Mouse (Mus musculus) neural tube, embryonic 12.5 days (tissue): Measurements from ENCODE around the gene Plekhg3. TPM values are rescaled to one million over a fixed set of nuclear protein-coding genes. Genes with fewer than 3 reads are reported as not detected.

Source experiments
- ATAC-seq: fragments of 200-750 bp; cut with Nextera tagmentation; 2 replicates; pipeline ENCODE4 v1.8.0; 2017; ENCODE audit warnings: low read depth, mild to moderate bottlenecking, moderate TSS enrichment, moderate library complexity; ENCODE audit not compliant: low FRiP score
- H3K27ac ChIP-seq: fragments of 300-500 bp; sonication (generic); 2 replicates; pipeline ENCODE4 v1.5.1; 2016
- H3K27me3 ChIP-seq: fragments of 300-500 bp; sonication (generic); replicated peaks from 2 replicates; pipeline ENCODE4 v1.6.1; 2016; ENCODE audit warnings: mild to moderate bottlenecking
- H3K36me3 ChIP-seq: fragments of 300-500 bp; sonication (generic); 2 replicates; pipeline ENCODE4 v1.6.1; 2016; ENCODE audit warnings: mild to moderate bottlenecking
- H3K4me1 ChIP-seq: fragments of 300-500 bp; sonication (generic); 2 replicates; pipeline ENCODE4 v1.6.1; 2016
- H3K4me2 ChIP-seq: fragments of 300-500 bp; sonication (generic); replicated peaks from 2 replicates; pipeline ENCODE4 v1.6.1; 2016; ENCODE audit warnings: mild to moderate bottlenecking
- H3K4me3 ChIP-seq: fragments of 300-500 bp; sonication (generic); 2 replicates; pipeline ENCODE4 v1.5.1; 2016
- H3K9ac ChIP-seq: fragments of 300-500 bp; sonication (generic); 2 replicates; pipeline ENCODE4 v1.6.1; 2016; ENCODE audit warnings: mild to moderate bottlenecking
- H3K9me3 ChIP-seq: fragments of 300-500 bp; sonication (generic); 2 replicates; pipeline ENCODE4 v1.6.1; 2016; ENCODE audit warnings: mild to moderate bottlenecking
- WGBS: fragments of 180-500 bp; shearing (Covaris S2); methylation state at CpG from one replicate; pipeline ENCODE4 v1.1.7; 2016; 5-methylcytosine and 5-hydroxymethylcytosine counted together
- polyA plus RNA-seq: library from polyadenylated mRNA; unstranded; fragments of >200 nt; fragmentation: Nextera tagmentation; extraction: Ambion mirVana; gene quantifications from 2 replicates; pipeline ENCODE4 v1.2.1, GENCODE M21; 2016

The Plekhg3 gene
- polyA plus RNA-seq, 1 experiment from 2014 or later, result 2.0 TPM

DNA sequence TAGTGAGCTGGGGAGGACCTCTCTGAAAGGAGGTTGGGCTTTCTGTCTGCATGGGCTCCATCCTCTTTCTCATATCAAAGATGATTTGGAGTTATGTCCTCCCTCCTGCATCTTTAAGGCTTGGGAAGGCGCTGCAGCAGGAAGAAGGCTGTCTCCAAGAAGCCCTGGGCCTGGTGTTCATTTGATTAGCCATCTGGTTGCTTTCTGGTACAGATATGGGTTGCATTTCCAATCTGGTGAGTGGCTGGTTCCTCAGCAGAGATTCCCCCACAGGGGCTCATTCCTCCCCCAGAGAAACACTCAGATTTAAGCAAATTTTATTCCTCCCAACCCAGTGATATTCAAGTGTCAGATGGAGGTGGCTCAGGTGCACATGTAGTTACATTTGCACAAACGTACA is 65.1 kb downstream of the Plekhg3 start:
- peaks cover 9% of the 10 kb centered on the region; the same call in 1 of the 2 replicates for H3K4me1 ChIP-seq
- ATAC-seq, result no peak
- WGBS, result 88% methylated on average over 2 of the region's 2 CpGs
- no peaks in the 10 kb centered on the region for H3K9me3 ChIP-seq
- no peaks in the 10 kb centered on the region for H3K27me3 ChIP-seq
- H3K36me3 ChIP-seq, result no peaks in the 10 kb centered on the region
- H3K4me2 ChIP-seq, result no peak overlapping the region
- no peak overlapping the region for H3K27ac ChIP-seq
- H3K9ac ChIP-seq, result no peak overlapping the region
- H3K4me3 ChIP-seq, result no peak overlapping the region

DNA sequence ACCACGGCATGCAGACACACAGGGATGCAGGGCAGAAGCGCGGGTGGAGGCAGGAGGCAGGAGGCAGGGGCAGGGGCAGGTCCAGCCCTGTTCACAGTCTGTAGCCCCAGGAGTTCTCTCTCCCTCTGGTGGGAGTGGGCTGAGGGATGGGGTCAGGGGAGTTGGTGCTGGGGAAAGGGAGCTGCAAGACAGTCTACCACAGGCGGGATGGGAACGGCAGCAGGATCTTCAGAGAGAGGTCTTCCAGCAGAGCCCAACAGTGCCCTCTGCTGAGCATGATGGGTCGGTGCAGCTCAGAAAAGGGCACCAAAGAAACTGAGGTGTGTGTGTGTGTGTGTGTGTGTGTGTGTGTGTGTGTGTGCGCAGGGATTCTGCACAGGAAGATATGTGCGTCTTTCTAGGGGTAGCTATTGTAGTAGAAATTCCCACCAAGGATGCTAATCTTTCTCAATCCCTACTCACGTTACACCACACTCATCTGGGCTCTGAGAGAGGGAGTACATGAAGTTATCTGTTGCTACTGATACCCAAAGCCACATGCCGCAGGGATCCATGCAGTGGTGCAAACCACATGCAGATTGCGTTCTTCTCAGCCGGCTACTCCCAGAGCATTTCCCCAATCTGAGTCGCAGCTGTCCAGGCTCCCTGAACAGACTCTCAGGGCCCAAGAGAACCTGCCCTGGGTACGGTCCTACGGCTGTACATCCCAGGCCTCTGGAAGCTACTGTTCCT is 65.8 kb downstream of the Plekhg3 start:
- ATAC-seq, result no peak; the same call in 1 of the 2 replicates
- Histone ChIP-seq H3K4me3 (no peak overlapping the region), H3K9ac (no peak overlapping the region), H3K4me2 (no peak overlapping the region), H3K27me3 (no peaks in the 10 kb centered on the region), H3K9me3 (no peaks in the 10 kb centered on the region), H3K27ac (no peak overlapping the region), H3K4me1 (peaks cover 9% of the 10 kb centered on the region; the same call in 1 of the 2 replicates), H3K36me3 (no peaks in the 10 kb centered on the region)
- 54% methylated on average over 15 of the region's 15 CpGs for WGBS

DNA sequence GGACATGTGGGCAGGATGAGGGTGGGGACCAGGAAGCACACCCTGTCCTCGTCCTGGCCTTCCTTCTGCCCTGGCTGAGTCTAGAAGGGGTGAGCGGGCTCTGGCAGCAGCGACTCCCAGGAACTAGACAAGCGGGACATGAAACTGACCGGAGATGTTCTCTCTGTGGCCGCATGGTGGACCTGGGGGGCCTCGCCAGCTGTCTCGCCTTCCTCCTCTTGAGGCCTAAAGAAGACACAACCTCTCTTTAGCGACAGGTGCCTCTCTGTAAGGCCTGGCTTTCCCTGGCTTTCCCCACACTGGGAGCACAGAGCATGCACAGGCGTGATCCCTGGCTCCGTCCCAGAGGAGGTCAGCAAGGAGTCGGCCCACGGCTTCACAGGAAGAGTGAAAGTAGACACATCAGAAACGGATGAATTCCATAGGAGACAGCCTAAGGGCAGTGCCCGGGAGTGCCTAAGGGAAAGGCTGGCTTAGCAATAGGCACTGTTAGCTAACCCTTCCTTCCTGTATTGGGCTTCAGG is 66.9 kb downstream of the Plekhg3 start:
- Histone ChIP-seq H3K9ac (no peak overlapping the region), H3K36me3 (no peaks in the 10 kb centered on the region), H3K9me3 (no peaks in the 10 kb centered on the region), H3K27ac (no peak overlapping the region), H3K4me3 (no peak overlapping the region), H3K4me2 (no peak overlapping the region), H3K4me1 (peaks cover 9% of the 10 kb centered on the region; the same call in 1 of the 2 replicates), H3K27me3 (no peaks in the 10 kb centered on the region)
- 81% methylated on average over 15 of the region's 15 CpGs for WGBS
- no peak for ATAC-seq

DNA sequence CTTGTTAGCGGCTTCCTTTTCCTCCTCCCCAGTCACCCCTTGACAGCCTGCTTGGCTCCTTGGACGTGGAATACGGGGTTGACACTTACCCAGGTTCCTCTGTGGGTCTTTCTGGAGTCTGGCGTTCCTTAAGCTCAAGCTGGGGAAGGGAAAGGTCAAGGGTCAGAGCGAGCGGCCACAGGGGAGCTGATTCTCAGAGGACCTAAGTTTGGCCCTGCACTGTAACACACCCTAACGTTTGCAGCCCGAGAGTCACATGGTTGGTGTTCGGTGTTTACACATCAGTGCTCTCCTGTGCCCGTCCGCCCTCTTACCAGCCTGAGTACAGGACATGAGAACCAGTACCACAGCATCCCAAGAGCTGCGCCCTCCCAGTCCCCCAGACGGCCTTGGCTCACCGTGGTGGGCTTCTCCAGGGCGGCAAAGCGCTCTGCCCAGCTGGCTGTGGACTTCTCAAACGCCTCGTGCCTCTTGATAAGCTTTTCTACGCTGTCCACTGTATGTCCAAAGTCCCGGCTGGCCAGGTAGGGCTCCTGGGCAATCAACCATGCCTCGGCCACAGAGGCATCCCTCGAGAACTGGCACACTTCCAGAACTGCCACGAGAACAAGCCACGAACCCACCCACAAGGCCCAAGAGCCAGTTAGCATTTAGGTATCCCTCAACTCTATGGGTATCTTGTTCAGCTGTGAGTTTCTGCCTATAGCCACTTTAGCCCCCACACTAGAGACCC is 67.7 kb downstream of the Plekhg3 start:
- H3K4me3 ChIP-seq, result no peak overlapping the region
- no peak overlapping the region for H3K27ac ChIP-seq
- WGBS, result 83% methylated on average over 24 of the region's 24 CpGs
- peaks cover 9% of the 10 kb centered on the region; the same call in 1 of the 2 replicates for H3K4me1 ChIP-seq
- no peaks in the 10 kb centered on the region for H3K27me3 ChIP-seq
- no peaks in the 10 kb centered on the region for H3K9me3 ChIP-seq
- H3K36me3 ChIP-seq, result no peaks in the 10 kb centered on the region
- H3K4me2 ChIP-seq, result no peak overlapping the region
- ATAC-seq, result no peak
- no peak overlapping the region for H3K9ac ChIP-seq

DNA sequence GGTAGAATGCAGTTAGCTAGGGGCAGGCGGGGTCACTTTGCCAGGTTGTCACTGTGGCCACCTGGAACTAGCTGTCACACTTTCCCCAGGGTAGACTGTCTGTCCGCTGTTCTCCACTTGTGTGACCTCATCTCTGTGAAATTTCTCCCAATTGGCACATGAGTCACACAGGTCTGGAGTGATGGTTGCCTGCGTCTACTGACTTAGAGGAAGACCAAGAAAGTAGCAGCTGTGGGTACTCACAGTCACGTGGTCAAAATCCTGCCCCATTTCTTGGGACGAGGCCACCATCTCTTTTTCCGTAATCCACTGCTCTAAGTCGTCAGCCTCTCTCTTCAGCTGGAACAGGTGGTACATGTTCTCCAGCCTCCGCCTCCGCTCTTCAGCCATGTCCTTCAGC is 73.1 kb downstream of the Plekhg3 start:
- no peaks in the 10 kb centered on the region for H3K36me3 ChIP-seq
- no peaks in the 10 kb centered on the region for H3K27me3 ChIP-seq
- H3K27ac ChIP-seq, result no peak overlapping the region
- no peaks in the 10 kb centered on the region for H3K4me1 ChIP-seq
- ATAC-seq, result no peak
- H3K4me2 ChIP-seq, result no peak overlapping the region
- no peak overlapping the region for H3K4me3 ChIP-seq
- no peak overlapping the region for H3K9ac ChIP-seq
- WGBS, result 96% methylated on average over 9 of the region's 9 CpGs
- no peaks in the 10 kb centered on the region for H3K9me3 ChIP-seq

DNA sequence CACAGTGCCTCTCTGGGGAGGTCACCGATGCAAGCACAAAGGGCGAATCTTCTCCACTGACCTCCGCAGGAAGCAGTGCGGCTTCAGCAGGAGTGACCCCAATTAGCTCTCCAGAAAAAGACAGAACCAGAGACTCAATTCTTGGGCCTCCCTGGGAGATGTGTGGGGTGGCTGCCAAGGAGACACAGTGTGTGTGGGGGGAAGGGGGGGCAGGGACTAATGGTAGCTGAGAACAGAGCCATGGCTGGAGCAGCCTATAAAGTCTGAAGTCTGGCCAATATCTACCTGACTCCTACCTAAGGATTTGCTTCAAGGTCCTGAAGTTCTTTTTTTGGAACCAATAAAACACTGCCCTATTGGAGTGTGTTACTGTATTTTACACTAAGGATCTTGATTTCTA is 73.9 kb downstream of the Plekhg3 start:
- no peak overlapping the region for H3K27ac ChIP-seq
- no peak overlapping the region for H3K4me3 ChIP-seq
- no peak for ATAC-seq
- no peak overlapping the region for H3K4me2 ChIP-seq
- no peaks in the 10 kb centered on the region for H3K9me3 ChIP-seq
- WGBS, result 50% methylated on average over 4 of the region's 4 CpGs
- H3K36me3 ChIP-seq, result no peaks in the 10 kb centered on the region
- no peak overlapping the region for H3K9ac ChIP-seq
- H3K4me1 ChIP-seq, result no peaks in the 10 kb centered on the region
- no peaks in the 10 kb centered on the region for H3K27me3 ChIP-seq

DNA sequence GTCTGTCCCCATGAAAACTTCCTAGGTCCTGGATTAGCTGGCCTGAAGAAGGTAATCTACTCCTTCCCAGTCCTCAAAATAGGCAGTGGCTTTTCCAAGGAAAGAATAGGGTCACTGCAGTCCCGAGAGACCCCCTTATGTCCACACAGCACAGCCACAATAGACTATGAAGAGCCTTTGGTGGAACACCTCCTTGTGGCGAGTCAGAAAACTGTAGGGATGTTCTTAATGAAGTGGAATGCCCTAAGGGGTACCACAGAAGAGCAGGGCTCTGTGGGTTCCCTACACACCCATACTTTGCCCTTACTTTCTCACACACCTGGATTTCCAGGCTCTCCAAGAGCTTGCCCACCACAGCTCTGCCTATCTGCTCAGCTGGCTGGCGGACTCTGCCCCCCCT is 75.1 kb downstream of the Plekhg3 start:
- WGBS, result 79% methylated on average over 3 of the region's 3 CpGs
- Histone ChIP-seq H3K4me2 (no peak overlapping the region), H3K27me3 (no peaks in the 10 kb centered on the region), H3K9me3 (no peaks in the 10 kb centered on the region), H3K27ac (no peak overlapping the region), H3K4me1 (no peaks in the 10 kb centered on the region), H3K9ac (no peak overlapping the region), H3K36me3 (no peaks in the 10 kb centered on the region), H3K4me3 (no peak overlapping the region)
- ATAC-seq, result no peak

DNA sequence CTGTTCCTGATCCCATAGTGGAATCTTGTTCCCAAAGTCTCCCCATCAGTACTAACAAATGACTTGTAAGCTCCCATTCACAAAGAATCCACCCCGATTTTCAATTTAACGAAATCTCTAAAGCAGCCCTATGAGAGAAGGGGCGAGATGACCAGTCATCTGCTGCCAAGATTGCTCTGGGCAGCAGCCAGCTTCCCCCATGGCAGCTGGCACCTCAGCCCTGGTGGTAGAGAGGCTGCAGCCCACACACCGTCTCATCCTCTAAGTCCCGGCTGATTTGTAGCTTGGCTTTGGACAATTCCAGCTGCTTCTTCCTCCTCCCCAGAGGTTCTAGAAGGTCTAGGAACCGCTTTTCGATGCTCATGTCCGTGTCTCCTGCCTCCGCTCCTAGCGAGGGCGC is 77.5 kb downstream of the Plekhg3 start:
- Histone ChIP-seq H3K27ac (no peak overlapping the region), H3K4me1 (no peaks in the 10 kb centered on the region), H3K9ac (no peak overlapping the region), H3K4me3 (no peak overlapping the region), H3K27me3 (no peaks in the 10 kb centered on the region), H3K4me2 (no peak overlapping the region), H3K9me3 (no peaks in the 10 kb centered on the region), H3K36me3 (no peaks in the 10 kb centered on the region)
- ATAC-seq, result no peak
- 87% methylated on average over 11 of the region's 11 CpGs for WGBS

DNA sequence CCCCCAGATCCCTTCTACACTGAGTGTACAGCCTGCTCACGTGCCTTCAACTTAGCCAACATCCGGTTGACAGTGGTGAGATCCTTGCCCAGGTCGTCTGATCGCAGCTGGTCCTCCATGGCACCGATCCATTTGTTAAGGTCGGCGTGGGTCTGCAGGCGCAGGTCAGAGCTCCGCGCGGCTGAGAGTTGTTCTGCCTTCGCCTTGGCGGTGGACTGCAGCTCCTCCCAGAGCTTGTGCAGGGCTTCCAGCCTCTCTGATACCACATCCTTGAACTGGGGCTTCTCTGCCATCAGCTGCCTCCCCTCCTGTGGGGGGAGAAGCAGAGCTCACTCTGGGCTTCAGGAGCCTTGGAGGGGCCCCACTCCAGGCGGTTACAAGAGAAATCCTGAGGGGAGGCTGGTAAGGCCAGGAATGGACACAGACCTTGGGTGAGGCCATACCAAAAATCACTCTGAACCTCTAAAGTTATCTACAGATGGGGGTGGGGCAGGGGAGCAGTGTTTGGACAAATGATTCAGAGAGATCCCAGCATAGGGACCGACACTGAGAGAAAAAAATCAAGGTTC is 78.4 kb downstream of the Plekhg3 start:
- no peak overlapping the region for H3K27ac ChIP-seq
- no peak for ATAC-seq
- no peaks in the 10 kb centered on the region for H3K36me3 ChIP-seq
- 86% methylated on average over 15 of the region's 15 CpGs for WGBS
- no peaks in the 10 kb centered on the region for H3K9me3 ChIP-seq
- no peak overlapping the region for H3K4me2 ChIP-seq
- no peaks in the 10 kb centered on the region for H3K4me1 ChIP-seq
- H3K9ac ChIP-seq, result no peak overlapping the region
- no peak overlapping the region for H3K4me3 ChIP-seq
- H3K27me3 ChIP-seq, result no peaks in the 10 kb centered on the region

DNA sequence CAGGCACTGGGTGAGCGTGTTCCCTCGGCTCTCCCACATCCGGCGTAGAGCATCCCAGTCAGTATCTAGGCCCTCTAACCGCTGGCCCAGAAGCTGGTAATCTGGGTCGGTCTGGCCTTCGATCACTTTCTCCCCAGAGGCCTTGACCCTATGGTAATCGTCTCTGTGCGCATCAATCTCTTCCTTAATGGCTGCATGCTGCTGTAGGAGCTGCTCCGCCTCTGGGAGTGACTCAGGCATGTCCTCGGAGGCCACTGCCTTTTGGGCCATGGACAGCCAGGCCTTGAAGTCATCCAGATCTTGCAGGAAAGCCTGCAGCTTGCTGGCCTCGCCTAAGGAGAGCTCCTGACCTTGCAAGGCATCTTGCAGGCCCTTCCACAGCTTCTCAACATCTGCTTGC is 81.9 kb downstream of the Plekhg3 start:
- H3K4me2 ChIP-seq, result no peak overlapping the region
- ATAC-seq, result no peak
- no peak overlapping the region for H3K27ac ChIP-seq
- H3K36me3 ChIP-seq, result no peaks in the 10 kb centered on the region
- H3K9me3 ChIP-seq, result no peaks in the 10 kb centered on the region
- H3K9ac ChIP-seq, result no peak overlapping the region
- 77% methylated on average over 12 of the region's 12 CpGs for WGBS
- no peaks in the 10 kb centered on the region for H3K4me1 ChIP-seq
- no peak overlapping the region for H3K4me3 ChIP-seq
- no peaks in the 10 kb centered on the region for H3K27me3 ChIP-seq

DNA sequence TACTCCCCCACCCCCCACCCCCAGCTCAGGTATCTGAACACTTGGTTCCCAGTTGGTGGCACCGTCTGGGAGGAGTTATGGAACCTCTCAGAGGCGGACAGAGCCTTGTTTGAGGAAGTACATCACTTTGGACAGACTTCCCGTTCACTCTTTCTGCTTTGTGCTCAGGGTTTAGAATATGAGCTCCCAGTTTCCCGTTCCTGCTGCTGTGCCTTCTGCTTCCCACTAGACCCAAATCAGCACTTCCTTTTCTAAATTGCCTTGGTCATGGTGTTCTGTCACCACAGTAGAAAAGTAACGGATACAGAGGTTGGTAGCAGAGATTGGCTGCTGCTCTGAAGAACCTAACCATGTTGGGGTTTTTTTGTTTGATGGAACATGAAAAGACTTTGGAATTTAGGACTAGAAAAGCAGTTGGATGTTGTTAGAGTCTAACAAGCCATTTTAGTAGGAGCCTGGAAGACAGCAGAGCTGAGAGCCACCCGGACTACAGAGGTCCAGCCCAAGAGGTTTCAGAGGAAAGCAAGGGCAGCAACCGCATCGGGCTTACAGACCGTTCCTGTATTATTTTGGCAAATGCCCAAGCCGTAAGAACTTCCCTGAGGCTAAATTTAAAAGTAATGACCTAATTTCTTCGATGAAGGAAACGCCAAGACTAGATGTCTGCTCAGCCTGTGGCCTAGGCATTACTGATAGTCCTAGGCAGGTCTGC is 84.3 kb downstream of the Plekhg3 start:
- Histone ChIP-seq H3K9me3 (no peaks in the 10 kb centered on the region), H3K4me3 (no peak overlapping the region), H3K9ac (no peak overlapping the region), H3K4me2 (no peak overlapping the region), H3K27ac (no peak overlapping the region; the same call in 1 of the 2 replicates), H3K4me1 (no peaks in the 10 kb centered on the region), H3K27me3 (no peaks in the 10 kb centered on the region), H3K36me3 (no peaks in the 10 kb centered on the region)
- WGBS, result 70% methylated on average over 12 of the region's 12 CpGs
- no peak for ATAC-seq

DNA sequence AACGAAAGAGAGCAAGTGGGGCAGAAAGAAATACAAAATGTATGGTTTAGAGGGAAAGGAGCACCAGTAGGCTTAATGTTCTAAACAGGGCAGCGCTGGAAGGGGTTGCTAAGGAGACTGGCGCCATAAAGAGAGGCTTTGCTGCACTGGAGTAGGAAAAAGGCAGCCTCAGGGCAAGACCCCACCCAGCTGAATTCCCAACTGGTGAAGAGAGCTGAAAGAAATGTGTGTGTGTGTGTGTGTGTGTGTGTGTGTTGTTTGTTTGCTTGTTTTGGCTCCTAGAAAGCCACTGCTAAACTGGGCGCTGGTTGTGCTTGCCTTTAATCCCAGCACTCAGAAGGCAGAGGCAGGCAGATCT is 84.9 kb downstream of the Plekhg3 start:
- Histone ChIP-seq H3K27me3 (no peaks in the 10 kb centered on the region), H3K4me2 (no peak overlapping the region), H3K4me3 (no peak overlapping the region), H3K27ac (peak overlapping the region; percentile 8; the same call in 1 of the 2 replicates), H3K36me3 (no peaks in the 10 kb centered on the region), H3K9ac (no peak overlapping the region), H3K4me1 (no peaks in the 10 kb centered on the region), H3K9me3 (no peaks in the 10 kb centered on the region)
- 70% methylated on average over 4 of the region's 4 CpGs for WGBS
- ATAC-seq, result no peak
